In genomic region chr6:148944767-148945508, GRCm38 (mm10) we compare ENCODE assay signal across 7 mouse cellular contexts. TPM values are rescaled to one million over a fixed set of nuclear protein-coding genes. Genes with fewer than 3 reads are reported as not detected.
DNase-seq lines count a peak whose midpoint lies in the region; ATAC-seq and TF ChIP-seq lines count a peak whose summit lies in the region.

No protein-coding gene starts in this region.

- TF ChIP-seq POLR2A in small intestine, adult 2 months (IDR thresholded peaks at IDR 0.05; ENCODE audit: low read depth, low read length) = peak; percentile 35; the same call in 1 of the 2 replicates

- TF ChIP-seq CTCF in small intestine, adult 2 months (IDR thresholded peaks at IDR 0.05; ENCODE audit: extremely low read depth, insufficient read length, insufficient replicate concordance, low read depth, low read length) = no peak

- intact Hi-C loops in gastrocnemius, postnatal 14 days (cut with DNase I; ENCODE audit: low total_unique reads) = no loop called here

- peak overlapping the region; percentile 97 for H3K4me3 ChIP-seq in limb, embryonic 10.5 days
- peak overlapping the region; percentile 94 for H3K4me3 ChIP-seq in midbrain, embryonic 11.5 days (ENCODE audit: low read depth, low read length)
- H3K4me3 ChIP-seq in small intestine, adult 2 months (ENCODE audit: low read depth, low read length) = peak overlapping the region; percentile 96

- H3K4me2 ChIP-seq in midbrain, embryonic 11.5 days = peak overlapping the region; percentile 62

- under 1% methylated on average over 91 of the region's 92 CpGs for WGBS in limb, embryonic 10.5 days
- WGBS in midbrain, embryonic 11.5 days = under 1% methylated on average over 89 of the region's 92 CpGs
- WGBS in small intestine, adult 2 months = under 1% methylated on average over 92 of the region's 92 CpGs

- H3K4me1 ChIP-seq in limb, embryonic 10.5 days = peaks cover 28% of the 10 kb centered on the region
- peaks cover 16% of the 10 kb centered on the region for H3K4me1 ChIP-seq in midbrain, embryonic 11.5 days (ENCODE audit: control insufficient read depth, insufficient read depth, low read length)
- H3K4me1 ChIP-seq in small intestine, adult 2 months (ENCODE audit: control insufficient read depth, insufficient read depth, insufficient read length, low read length) = no peaks in the 10 kb centered on the region; the same call in 1 of the 2 replicates

- DNase-seq in adrenal gland, adult 18-20 months (ENCODE audit: low spot score in 2 of 2) = peak; percentile 63 to 74
- DNase-seq in gastrocnemius, postnatal 14 days = peak; percentile 54
- DNase-seq in limb, embryonic 10.5 days (ENCODE audit: low spot score) = no peak
- peak; percentile 98 for DNase-seq in midbrain, embryonic 11.5 days (ENCODE audit: low spot score, missing footprints)

- peak; percentile 34 for ATAC-seq in common myeloid progenitor, adult 5-6 weeks (replicated peaks; ENCODE audit: low read depth, poor library complexity, severe bottlenecking)
- ATAC-seq in inflammation-experienced regulatory T-cells, adult 6 months = peak; percentile 60
- peak; percentile 68 for ATAC-seq in midbrain, embryonic 11.5 days (ENCODE audit: low FRiP score)

- H3K27me3 ChIP-seq in limb, embryonic 10.5 days (ENCODE audit: low read depth, poor library complexity, severe bottlenecking) = no peaks in the 10 kb centered on the region
- no peaks in the 10 kb centered on the region for H3K27me3 ChIP-seq in midbrain, embryonic 11.5 days (ENCODE audit: control insufficient read depth, insufficient read depth, low read length)
- H3K27me3 ChIP-seq in small intestine, adult 2 months (ENCODE audit: control insufficient read depth, insufficient read depth, low read length) = no peaks in the 10 kb centered on the region

- peak overlapping the region; percentile 99 for H3K9ac ChIP-seq in midbrain, embryonic 11.5 days (ENCODE audit: low read length)

- no peaks in the 10 kb centered on the region for H3K9me3 ChIP-seq in limb, embryonic 10.5 days (replicated peaks)
- H3K9me3 ChIP-seq in midbrain, embryonic 11.5 days (ENCODE audit: control insufficient read depth, low read length) = no peaks in the 10 kb centered on the region

- H3K27ac ChIP-seq in limb, embryonic 10.5 days = peak overlapping the region; percentile 100
- H3K27ac ChIP-seq in midbrain, embryonic 11.5 days (ENCODE audit: low read depth, low read length) = peak overlapping the region; percentile 94
- H3K27ac ChIP-seq in small intestine, adult 2 months (ENCODE audit: insufficient read depth, low read depth, low read length) = peak overlapping the region; percentile 81

- peaks cover 25% of the 10 kb centered on the region for H3K36me3 ChIP-seq in limb, embryonic 10.5 days
- no peaks in the 10 kb centered on the region for H3K36me3 ChIP-seq in midbrain, embryonic 11.5 days (ENCODE audit: control insufficient read depth, insufficient read depth, low read length)
- no peaks in the 10 kb centered on the region for H3K36me3 ChIP-seq in small intestine, adult 2 months (ENCODE audit: control insufficient read depth, insufficient read depth, low read length)

RNA-seq across cellular contexts. Expression of gene Sinhcaf, which starts 1.3 kb away (rescaled TPM):
- total RNA-seq in adrenal gland, adult 18-20 months (2021) = 10 to 100 TPM in 1 of 2 experiments, 1 to 10 TPM in 1; 9.9 to 26.5 TPM
- 115 and 126 TPM in 2 replicates for total RNA-seq in common myeloid progenitor, adult 5-6 weeks (2017)
- total RNA-seq in gastrocnemius, postnatal 14 days (2021) = 1 to 10 TPM; 2.5 to 2.9 TPM
- 10 to 100 TPM; 61.7 to 81.8 (median 61.8) TPM for polyA plus RNA-seq in inflammation-experienced regulatory T-cells, adult 6 months (2017; shearing (Covaris generic))
- polyA plus RNA-seq in limb, embryonic 10.5 days (2016; fragmentation: Nextera tagmentation; extraction: Ambion mirVana) = 270 and 301 TPM in 2 replicates
- polyA plus RNA-seq in midbrain, embryonic 11.5 days (2014; fragmentation: Nextera tagmentation; extraction: Ambion mirVana) = 313 and 341 TPM in 2 replicates
- polyA plus RNA-seq in small intestine, adult 2 months (2012; rRNA removed) = 0.57 and 1.5 TPM in 2 replicates

RNA-seq across cellular contexts. Expression of gene Caprin2, which starts 48.9 kb away (rescaled TPM):
- 10 to 100 TPM; 10.1 to 10.3 TPM for total RNA-seq in adrenal gland, adult 18-20 months (2021)
- 11.0 and 17.0 TPM in 2 replicates for total RNA-seq in common myeloid progenitor, adult 5-6 weeks (2017)
- total RNA-seq in gastrocnemius, postnatal 14 days (2021) = 10 to 100 TPM in 1 of 2 experiments, 1 to 10 TPM in 1; 7.9 to 12.6 TPM
- 1 to 10 TPM; 3.2 to 6.0 (median 3.5) TPM for polyA plus RNA-seq in inflammation-experienced regulatory T-cells, adult 6 months (2017; shearing (Covaris generic))
- 15.9 and 18.2 TPM in 2 replicates for polyA plus RNA-seq in limb, embryonic 10.5 days (2016; fragmentation: Nextera tagmentation; extraction: Ambion mirVana)
- 13.8 and 17.3 TPM in 2 replicates for polyA plus RNA-seq in midbrain, embryonic 11.5 days (2014; fragmentation: Nextera tagmentation; extraction: Ambion mirVana)
- polyA plus RNA-seq in small intestine, adult 2 months (2012; rRNA removed) = 1.6 and 1.7 TPM in 2 replicates

Comparison
In these comparisons a context has a peak if more than half of its experiments do, and no peak if none do; other contexts are left out.
1. RNA of gene Sinhcaf, which starts 1.3 kb away (polyA plus RNA-seq): 313 to 341 TPM in midbrain, embryonic 11.5 days, 270 to 301 TPM in limb, embryonic 10.5 days and 61.7 to 81.8 TPM in inflammation-experienced regulatory T-cells, adult 6 months; 0.57 to 1.5 TPM in small intestine, adult 2 months; every median in the first group is over 10 times any median in the second.
2. Peak in every context shown above with its lines, with median percentiles within 50 percentile points of each other: ATAC-seq, H3K27ac ChIP-seq and H3K4me3 ChIP-seq.